Mouse (Mus musculus): Measurements from ENCODE around the gene Ak8. TPM values are rescaled to one million over a fixed set of nuclear protein-coding genes. Genes with fewer than 3 reads are reported as not detected.

Gene Ak8
- polyA plus RNA-seq, 1 experiment from 2014 or later, result 4.3 TPM

GRCm38 (mm10) chr2:28747705-28748104 is 47.7 kb downstream of the Ak8 start:
- Histone ChIP-seq H3K9me3 (ENCODE audit: control insufficient read depth, low read length) (no peaks in the 10 kb centered on the region), H3K9ac (replicated peaks; ENCODE audit: low read length) (no peak overlapping the region), H3K27ac (replicated peaks; ENCODE audit: low read depth, low read length) (no peak overlapping the region), H3K4me2 (ENCODE audit: low read length) (no peak overlapping the region), H3K4me1 (ENCODE audit: control insufficient read depth, insufficient read depth, low read length) (peaks cover 28% of the 10 kb centered on the region), H3K27me3 (ENCODE audit: control insufficient read depth, insufficient read depth, low read length) (no peaks in the 10 kb centered on the region), H3K36me3 (ENCODE audit: control insufficient read depth, insufficient read depth, low read length) (no peaks in the 10 kb centered on the region), H3K4me3 (replicated peaks; ENCODE audit: low read depth, low read length) (no peak overlapping the region)
- WGBS, result 88% methylated on average over 2 of the region's 2 CpGs
- DNase-seq (no peak), ATAC-seq (ENCODE audit: low FRiP score, low TSS enrichment) (no peak)

GRCm38 (mm10) chr2:28751186-28751585 is 51.2 kb downstream of the Ak8 start:
- Histone ChIP-seq H3K4me2 (ENCODE audit: low read length) (peak overlapping the region; percentile 54), H3K9ac (replicated peaks; ENCODE audit: low read length) (peak overlapping the region; percentile 13), H3K27ac (replicated peaks; ENCODE audit: low read depth, low read length) (peak overlapping the region; percentile 70), H3K27me3 (ENCODE audit: control insufficient read depth, insufficient read depth, low read length) (peaks cover 13% of the 10 kb centered on the region), H3K4me1 (ENCODE audit: control insufficient read depth, insufficient read depth, low read length) (peaks cover 30% of the 10 kb centered on the region), H3K36me3 (ENCODE audit: control insufficient read depth, insufficient read depth, low read length) (no peaks in the 10 kb centered on the region), H3K4me3 (replicated peaks; ENCODE audit: low read depth, low read length) (peak overlapping the region; percentile 25), H3K9me3 (ENCODE audit: control insufficient read depth, low read length) (no peaks in the 10 kb centered on the region)
- WGBS, result under 1% methylated on average over 17 of the region's 17 CpGs
- peak; percentile 77 for DNase-seq
- ATAC-seq (ENCODE audit: low FRiP score, low TSS enrichment), result peak; percentile 38; the same call in 1 of the 2 replicates

DNA sequence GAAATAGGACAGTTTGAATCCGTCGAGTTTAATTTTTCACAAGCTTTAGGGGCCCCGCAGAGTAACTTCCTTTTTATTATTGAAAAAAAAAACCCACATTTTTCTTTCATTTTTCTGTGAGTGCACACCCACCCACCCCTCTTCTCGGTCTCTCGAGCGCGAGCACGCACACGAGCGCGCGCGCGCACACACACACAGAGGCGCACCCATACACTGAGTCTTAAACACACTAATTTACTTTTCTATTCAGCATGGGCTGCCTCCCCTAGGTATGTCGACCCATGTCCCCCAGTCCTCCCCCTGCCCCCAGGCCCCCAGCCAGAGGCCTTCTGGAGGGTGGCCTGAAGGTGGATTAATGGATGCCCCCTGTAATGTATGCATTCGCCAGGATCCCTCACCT is 51.7 kb downstream of the Ak8 start:
- peak overlapping the region; percentile 54 for H3K4me2 ChIP-seq (ENCODE audit: low read length)
- ATAC-seq (ENCODE audit: low FRiP score, low TSS enrichment), result 0 out of 2 replicates have a peak, but pooled peaks have one; percentile 44
- peak overlapping the region; percentile 70; the same call in 1 of the 2 replicates for H3K27ac ChIP-seq (replicated peaks; ENCODE audit: low read depth, low read length)
- no peaks in the 10 kb centered on the region for H3K36me3 ChIP-seq (ENCODE audit: control insufficient read depth, insufficient read depth, low read length)
- peaks cover 30% of the 10 kb centered on the region for H3K4me1 ChIP-seq (ENCODE audit: control insufficient read depth, insufficient read depth, low read length)
- whole genome bisulfite sequencing, result 5% methylated on average over 17 of the region's 17 CpGs
- peak overlapping the region; percentile 25 for H3K4me3 ChIP-seq (replicated peaks; ENCODE audit: low read depth, low read length)
- H3K27me3 ChIP-seq (ENCODE audit: control insufficient read depth, insufficient read depth, low read length), result peaks cover 13% of the 10 kb centered on the region
- no peaks in the 10 kb centered on the region for H3K9me3 ChIP-seq (ENCODE audit: control insufficient read depth, low read length)
- DNase-seq, result no peak
- peak overlapping the region; percentile 13; the same call in 1 of the 2 replicates for H3K9ac ChIP-seq (replicated peaks; ENCODE audit: low read length)

DNA sequence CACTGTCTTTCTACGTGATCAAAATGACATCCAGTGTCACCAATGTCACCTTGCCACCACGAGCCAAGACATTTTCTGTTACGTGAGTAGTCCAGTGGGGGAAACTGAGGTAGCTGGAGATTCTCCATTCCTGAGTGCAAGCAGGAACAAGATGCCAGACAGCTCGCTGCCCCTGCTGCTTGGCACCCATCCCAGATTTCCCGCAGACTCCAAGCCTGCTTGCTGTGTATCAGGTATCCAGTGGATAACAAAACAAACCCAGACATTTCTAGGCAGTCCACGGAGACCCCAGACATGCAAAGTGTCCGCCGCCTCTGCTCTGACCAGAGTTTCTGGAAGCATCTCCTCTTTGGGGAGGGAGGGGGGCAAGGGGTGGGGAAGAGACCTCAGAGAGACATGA is 52.4 kb downstream of the Ak8 start:
- no peaks in the 10 kb centered on the region for H3K36me3 ChIP-seq (ENCODE audit: control insufficient read depth, insufficient read depth, low read length)
- H3K27ac ChIP-seq (replicated peaks; ENCODE audit: low read depth, low read length), result peak overlapping the region; percentile 70; the same call in 1 of the 2 replicates
- H3K9ac ChIP-seq (replicated peaks; ENCODE audit: low read length), result no peak overlapping the region
- ATAC-seq (ENCODE audit: low FRiP score, low TSS enrichment), result no peak
- no peak overlapping the region for H3K4me3 ChIP-seq (replicated peaks; ENCODE audit: low read depth, low read length)
- no peak overlapping the region for H3K4me2 ChIP-seq (ENCODE audit: low read length)
- peaks cover 13% of the 10 kb centered on the region for H3K27me3 ChIP-seq (ENCODE audit: control insufficient read depth, insufficient read depth, low read length)
- WGBS, result 48% methylated on average over 8 of the region's 8 CpGs
- H3K9me3 ChIP-seq (ENCODE audit: control insufficient read depth, low read length), result no peaks in the 10 kb centered on the region
- peak; percentile 55 for DNase-seq
- peaks cover 30% of the 10 kb centered on the region for H3K4me1 ChIP-seq (ENCODE audit: control insufficient read depth, insufficient read depth, low read length)

- peaks cover 24% of the 10 kb centered on the region for H3K4me1 ChIP-seq (ENCODE audit: control insufficient read depth, insufficient read depth, low read length)
- no peaks in the 10 kb centered on the region for H3K36me3 ChIP-seq (ENCODE audit: control insufficient read depth, insufficient read depth, low read length)
- peak; percentile 93 for DNase-seq
- no peaks in the 10 kb centered on the region for H3K9me3 ChIP-seq (ENCODE audit: control insufficient read depth, low read length)
- H3K9ac ChIP-seq (replicated peaks; ENCODE audit: low read length), result peak overlapping the region; percentile 26
- no peak overlapping the region for H3K4me3 ChIP-seq (replicated peaks; ENCODE audit: low read depth, low read length)
- H3K4me2 ChIP-seq (ENCODE audit: low read length), result no peak overlapping the region
- H3K27ac ChIP-seq (replicated peaks; ENCODE audit: low read depth, low read length), result no peak overlapping the region
- 3% methylated on average over 7 of the region's 7 CpGs for whole genome bisulfite sequencing
- peaks cover 13% of the 10 kb centered on the region for H3K27me3 ChIP-seq (ENCODE audit: control insufficient read depth, insufficient read depth, low read length)
- 0 out of 2 replicates have a peak, but pooled peaks have one; percentile 41 for ATAC-seq (ENCODE audit: low FRiP score, low TSS enrichment)
Observed at GRCm38 (mm10) chr2:28755451-28755850, 55.5 kb downstream of the Ak8 start.

GRCm38 (mm10) chr2:28756201-28756600 is 56.2 kb downstream of the Ak8 start:
- DNase-seq, result peak; percentile 87
- WGBS, result 35% methylated on average over 4 of the region's 4 CpGs
- Histone ChIP-seq H3K27me3 (ENCODE audit: control insufficient read depth, insufficient read depth, low read length) (peaks cover 13% of the 10 kb centered on the region), H3K4me1 (ENCODE audit: control insufficient read depth, insufficient read depth, low read length) (peaks cover 17% of the 10 kb centered on the region), H3K4me3 (replicated peaks; ENCODE audit: low read depth, low read length) (no peak overlapping the region), H3K36me3 (ENCODE audit: control insufficient read depth, insufficient read depth, low read length) (no peaks in the 10 kb centered on the region), H3K9me3 (ENCODE audit: control insufficient read depth, low read length) (no peaks in the 10 kb centered on the region), H3K9ac (replicated peaks; ENCODE audit: low read length) (no peak overlapping the region), H3K27ac (replicated peaks; ENCODE audit: low read depth, low read length) (no peak overlapping the region), H3K4me2 (ENCODE audit: low read length) (no peak overlapping the region)
- ATAC-seq (ENCODE audit: low FRiP score, low TSS enrichment), result no peak

- H3K27ac ChIP-seq (replicated peaks; ENCODE audit: low read depth, low read length), result no peak overlapping the region
- H3K36me3 ChIP-seq (ENCODE audit: control insufficient read depth, insufficient read depth, low read length), result no peaks in the 10 kb centered on the region
- DNase-seq (no peak), ATAC-seq (ENCODE audit: low FRiP score, low TSS enrichment) (no peak)
- H3K27me3 ChIP-seq (ENCODE audit: control insufficient read depth, insufficient read depth, low read length), result peaks cover 5% of the 10 kb centered on the region; the same call in 1 of the 2 replicates
- no peaks in the 10 kb centered on the region for H3K9me3 ChIP-seq (ENCODE audit: control insufficient read depth, low read length)
- no peak overlapping the region for H3K4me3 ChIP-seq (replicated peaks; ENCODE audit: low read depth, low read length)
- no peak overlapping the region for H3K9ac ChIP-seq (replicated peaks; ENCODE audit: low read length)
- H3K4me2 ChIP-seq (ENCODE audit: low read length), result no peak overlapping the region
- WGBS, result 23% methylated on average over 4 of the region's 4 CpGs
- H3K4me1 ChIP-seq (ENCODE audit: control insufficient read depth, insufficient read depth, low read length), result no peaks in the 10 kb centered on the region
Observed at GRCm38 (mm10) chr2:28759441-28759840, 59.5 kb downstream of the Ak8 start.

GRCm38 (mm10) chr2:28766590-28766989 is 66.6 kb downstream of the Ak8 start:
- Histone ChIP-seq H3K36me3 (ENCODE audit: control insufficient read depth, insufficient read depth, low read length) (no peaks in the 10 kb centered on the region), H3K4me1 (ENCODE audit: control insufficient read depth, insufficient read depth, low read length) (0 out of 2 replicates have a peak, but pooled peaks cover 6% of the 10 kb centered on the region), H3K9ac (replicated peaks; ENCODE audit: low read length) (no peak overlapping the region), H3K9me3 (ENCODE audit: control insufficient read depth, low read length) (no peaks in the 10 kb centered on the region), H3K27ac (replicated peaks; ENCODE audit: low read depth, low read length) (no peak overlapping the region), H3K4me2 (ENCODE audit: low read length) (no peak overlapping the region), H3K27me3 (ENCODE audit: control insufficient read depth, insufficient read depth, low read length) (no peaks in the 10 kb centered on the region), H3K4me3 (replicated peaks; ENCODE audit: low read depth, low read length) (no peak overlapping the region)
- WGBS, result 90% methylated on average over 4 of the region's 4 CpGs
- no peak for DNase-seq
- no peak for ATAC-seq (ENCODE audit: low FRiP score, low TSS enrichment)

- Histone ChIP-seq H3K9me3 (ENCODE audit: control insufficient read depth, low read length) (no peaks in the 10 kb centered on the region), H3K27me3 (ENCODE audit: control insufficient read depth, insufficient read depth, low read length) (no peaks in the 10 kb centered on the region), H3K27ac (replicated peaks; ENCODE audit: low read depth, low read length) (no peak overlapping the region), H3K4me1 (ENCODE audit: control insufficient read depth, insufficient read depth, low read length) (0 out of 2 replicates have a peak, but pooled peaks cover 6% of the 10 kb centered on the region), H3K36me3 (ENCODE audit: control insufficient read depth, insufficient read depth, low read length) (no peaks in the 10 kb centered on the region), H3K4me2 (ENCODE audit: low read length) (no peak overlapping the region), H3K4me3 (replicated peaks; ENCODE audit: low read depth, low read length) (no peak overlapping the region), H3K9ac (replicated peaks; ENCODE audit: low read length) (no peak overlapping the region)
- WGBS, result 80% methylated on average over 2 of the region's 2 CpGs
- ATAC-seq (ENCODE audit: low FRiP score, low TSS enrichment) (no peak), DNase-seq (no peak)
Observed at GRCm38 (mm10) chr2:28767041-28767440, 67.1 kb downstream of the Ak8 start.
